Mouse (Mus musculus) intestine, postnatal 0 days (tissue): ENCODE results near the gene Sgcg. TPM values are rescaled to one million over a fixed set of nuclear protein-coding genes. Genes with fewer than 3 reads are reported as not detected.

Source experiments
- ATAC-seq: fragments of 200-750 bp; cut with Nextera tagmentation; 2 replicates; pipeline ENCODE4 v1.8.0; 2017; ENCODE audit warnings: mild to moderate bottlenecking, moderate TSS enrichment, moderate library complexity
- H3K27ac ChIP-seq: fragments of 300-500 bp; sonication (generic); 2 replicates; pipeline ENCODE4 v1.5.1; 2014; ENCODE audit warnings: mild to moderate bottlenecking, low read depth, low read length, moderate library complexity
- H3K27me3 ChIP-seq: fragments of 300-500 bp; sonication (generic); replicated peaks from 2 replicates; pipeline ENCODE4 v1.6.1; 2014; ENCODE audit warnings: low read length, mixed read lengths; ENCODE audit not compliant: control insufficient read depth, insufficient read depth
- H3K36me3 ChIP-seq: fragments of 300-500 bp; sonication (generic); 2 replicates; pipeline ENCODE4 v1.6.1; 2014; ENCODE audit warnings: mild to moderate bottlenecking, moderate library complexity; ENCODE audit not compliant: control insufficient read depth, insufficient read depth
- H3K4me1 ChIP-seq: fragments of 300-500 bp; sonication (generic); replicated peaks from 2 replicates; pipeline ENCODE4 v1.6.1; 2014; ENCODE audit warnings: antibody characterized with exemption, low read length, mixed read lengths; ENCODE audit not compliant: control insufficient read depth, insufficient read depth
- H3K4me2 ChIP-seq: fragments of 300-500 bp; sonication (generic); replicated peaks from 2 replicates; pipeline ENCODE4 v1.6.1; 2014; ENCODE audit warnings: low read depth, mild to moderate bottlenecking, moderate library complexity
- H3K4me3 ChIP-seq: fragments of 300-500 bp; sonication (generic); 2 replicates; pipeline ENCODE4 v1.5.1; 2014; ENCODE audit warnings: low read depth, low read length
- H3K9ac ChIP-seq: fragments of 300-500 bp; sonication (generic); 2 replicates; pipeline ENCODE4 v1.6.1; 2014; ENCODE audit warnings: mild to moderate bottlenecking, low read depth, low read length
- H3K9me3 ChIP-seq: fragments of 300-500 bp; sonication (generic); 2 replicates; pipeline ENCODE4 v1.6.1; 2016; ENCODE audit warnings: mixed run types; ENCODE audit not compliant: control insufficient read depth
- CTCF ChIP-seq: sonication (generic); IDR thresholded peaks from 2 replicates; pipeline ENCODE4 v1.5.1; 2016; ENCODE audit warnings: low read depth, mild to moderate bottlenecking, control low read depth, antibody characterized with exemption, moderate library complexity
- WGBS: fragments of 180-500 bp; shearing (Covaris S2); extraction: QIAGEN DNeasy Blood & Tissue Kit; methylation state at CpG from one replicate; pipeline ENCODE4 v1.1.7; 2014; 5-methylcytosine and 5-hydroxymethylcytosine counted together
- polyA plus RNA-seq: library from polyadenylated mRNA; unstranded; fragments of >200 nt; fragmentation: Nextera tagmentation; extraction: Ambion mirVana; gene quantifications from 2 replicates; pipeline ENCODE4 v1.2.1, GENCODE M21; 2015

The Sgcg gene
- polyA plus RNA-seq, 1 experiment from 2014 or later, result 2.8 TPM

GRCm38 (mm10) chr14:61226151-61226550 lies 32.1 kb downstream of the Sgcg start:
- no peak for ATAC-seq
- no peak overlapping the region for H3K4me3 ChIP-seq
- no peak overlapping the region for H3K27ac ChIP-seq
- no peak overlapping the region for H3K4me2 ChIP-seq
- 61% methylated on average over 1 of the region's 1 CpGs for WGBS
- H3K4me1 ChIP-seq, result no peaks in the 10 kb centered on the region
- no peaks in the 10 kb centered on the region for H3K36me3 ChIP-seq
- TF ChIP-seq CTCF, result no peak
- H3K27me3 ChIP-seq, result no peaks in the 10 kb centered on the region
- H3K9me3 ChIP-seq, result no peaks in the 10 kb centered on the region
- H3K9ac ChIP-seq, result no peak overlapping the region

- no peak overlapping the region for H3K4me3 ChIP-seq
- H3K4me2 ChIP-seq, result no peak overlapping the region
- WGBS, result 79% methylated on average over 5 of the region's 5 CpGs
Observed at GRCm38 (mm10) chr14:61224387-61225077, 33.8 kb downstream of the Sgcg start.

GRCm38 (mm10) chr14:61223740-61224139 lies 34.5 kb downstream of the Sgcg start:
- Histone ChIP-seq H3K9ac (no peak overlapping the region), H3K4me3 (no peak overlapping the region), H3K4me1 (no peaks in the 10 kb centered on the region), H3K9me3 (no peaks in the 10 kb centered on the region), H3K27ac (no peak overlapping the region), H3K4me2 (no peak overlapping the region), H3K36me3 (no peaks in the 10 kb centered on the region), H3K27me3 (no peaks in the 10 kb centered on the region)
- 60% methylated on average over 4 of the region's 4 CpGs for WGBS
- no peak for ATAC-seq
- TF ChIP-seq CTCF, result no peak

More at GRCm38 (mm10) chr14:61224387-61225077, 33.8 kb downstream of the Sgcg start:
- H3K27me3 ChIP-seq, result no peaks in the 10 kb centered on the region
- no peak overlapping the region for H3K9ac ChIP-seq
- no peak for ATAC-seq
- H3K4me1 ChIP-seq, result no peaks in the 10 kb centered on the region
- TF ChIP-seq CTCF, result no peak
- no peak overlapping the region for H3K27ac ChIP-seq
- H3K9me3 ChIP-seq, result no peaks in the 10 kb centered on the region
- no peaks in the 10 kb centered on the region for H3K36me3 ChIP-seq

GRCm38 (mm10) chr14:61222506-61222905 lies 35.8 kb downstream of the Sgcg start:
- WGBS, result 60% methylated on average over 6 of the region's 6 CpGs

GRCm38 (mm10) chr14:61221166-61221565 lies 37.1 kb downstream of the Sgcg start:
- no peak overlapping the region for H3K27ac ChIP-seq
- 80% methylated on average over 5 of the region's 5 CpGs for WGBS

More at GRCm38 (mm10) chr14:61222506-61222905, 35.8 kb downstream of the Sgcg start:
- ATAC-seq, result no peak
- TF ChIP-seq CTCF, result no peak
- no peaks in the 10 kb centered on the region for H3K36me3 ChIP-seq
- H3K9me3 ChIP-seq, result no peaks in the 10 kb centered on the region
- no peaks in the 10 kb centered on the region for H3K4me1 ChIP-seq
- H3K27me3 ChIP-seq, result no peaks in the 10 kb centered on the region
- no peak overlapping the region for H3K9ac ChIP-seq
- H3K4me2 ChIP-seq, result no peak overlapping the region
- no peak overlapping the region for H3K27ac ChIP-seq
- no peak overlapping the region for H3K4me3 ChIP-seq

GRCm38 (mm10) chr14:61211754-61212153 lies 46.5 kb downstream of the Sgcg start:
- 74% methylated on average over 6 of the region's 6 CpGs for WGBS
- Histone ChIP-seq H3K27me3 (no peaks in the 10 kb centered on the region), H3K4me2 (no peak overlapping the region), H3K36me3 (no peaks in the 10 kb centered on the region), H3K27ac (no peak overlapping the region), H3K9me3 (no peaks in the 10 kb centered on the region), H3K4me3 (no peak overlapping the region), H3K4me1 (no peaks in the 10 kb centered on the region), H3K9ac (no peak overlapping the region)
- no peak for ATAC-seq
- no peak for TF ChIP-seq CTCF

More at GRCm38 (mm10) chr14:61221166-61221565, 37.1 kb downstream of the Sgcg start:
- Histone ChIP-seq H3K27me3 (no peaks in the 10 kb centered on the region), H3K9ac (no peak overlapping the region), H3K4me2 (no peak overlapping the region), H3K36me3 (no peaks in the 10 kb centered on the region), H3K9me3 (no peaks in the 10 kb centered on the region), H3K4me3 (no peak overlapping the region), H3K4me1 (no peaks in the 10 kb centered on the region)
- TF ChIP-seq CTCF, result no peak
- ATAC-seq, result no peak
